Mouse (Mus musculus) v-Abl transformed pro-B cells (cell line): Measurements from ENCODE around the gene Slc38a3.

ENCODE experiments used
- in situ Hi-C, 2 experiments: fragments of 400-800 bp; cut with MboI; formaldehyde crosslinking; loops; one replicate each; pipeline ENCODE4 v1.15.1; 2025; ENCODE audit not compliant: unreplicated experiment in 2 of 2

Slc38a3 gene

GRCm38 (mm10) chr9:107668916-107669315, 414 bp downstream of the Slc38a3 start:
- in situ Hi-C loops, result loop anchor here in 1 of 2 experiments (25.0 kb wide), 1 partner anchor 307 kb away; no protein-coding TSS in a partner anchor

GRCm38 (mm10) chr9:107668011-107668410, 1.3 kb downstream of the Slc38a3 start:
- in situ Hi-C loops, result loop anchor here in 1 of 2 experiments (25.0 kb wide), 1 partner anchor 306 kb away; no protein-coding TSS in a partner anchor

GRCm38 (mm10) chr9:107667219-107667618, 2.1 kb downstream of the Slc38a3 start:
- in situ Hi-C loops, result loop anchor here in 1 of 2 experiments (25.0 kb wide), 1 partner anchor 305 kb away; no protein-coding TSS in a partner anchor

- in situ Hi-C loops, result loop anchor here in 1 of 2 experiments (25.0 kb wide), 1 partner anchor 304 kb away; no protein-coding TSS in a partner anchor
Observed at GRCm38 (mm10) chr9:107666751-107667205, 2.6 kb downstream of the Slc38a3 start.

- in situ Hi-C loops, result loop anchor here in 1 of 2 experiments (25.0 kb wide), 1 partner anchor 303 kb away; no protein-coding TSS in a partner anchor
Observed at GRCm38 (mm10) chr9:107665308-107665707, 4.0 kb downstream of the Slc38a3 start.

- in situ Hi-C loops, result loop anchor here in 1 of 2 experiments (5.0 to 25.0 kb wide), 2 partner anchors 74 to 301 kb away; no protein-coding TSS in a partner anchor
Observed at GRCm38 (mm10) chr9:107663525-107663924, 5.8 kb downstream of the Slc38a3 start.

- in situ Hi-C loops, result loop anchor here in 1 of 2 experiments (5.0 to 25.0 kb wide), 2 partner anchors 75 to 300 kb away; no protein-coding TSS in a partner anchor
Observed at GRCm38 (mm10) chr9:107662342-107662741, 7.0 kb downstream of the Slc38a3 start.

- in situ Hi-C loops, result loop anchor here in 1 of 2 experiments (5.0 to 25.0 kb wide), 2 partner anchors 77 to 298 kb away; no protein-coding TSS in a partner anchor
Observed at GRCm38 (mm10) chr9:107660777-107661176, 8.6 kb downstream of the Slc38a3 start.

- in situ Hi-C loops, result loop anchor here in 1 of 2 experiments (5.0 to 25.0 kb wide), 2 partner anchors 77 to 298 kb away; no protein-coding TSS in a partner anchor
Observed at GRCm38 (mm10) chr9:107659961-107660360, 9.4 kb downstream of the Slc38a3 start.

GRCm38 (mm10) chr9:107659551-107659950, 9.8 kb downstream of the Slc38a3 start:
- in situ Hi-C loops, result loop anchor here in 1 of 2 experiments (25.0 kb wide), 1 partner anchor 297 kb away; no protein-coding TSS in a partner anchor

- in situ Hi-C loops, result loop anchor here in 1 of 2 experiments (25.0 kb wide), 1 partner anchor 296 kb away; no protein-coding TSS in a partner anchor
Observed at GRCm38 (mm10) chr9:107658096-107658495, 11.2 kb downstream of the Slc38a3 start.

- in situ Hi-C loops, result loop anchor here in 1 of 2 experiments (25.0 kb wide), 1 partner anchor 295 kb away; no protein-coding TSS in a partner anchor
Observed at GRCm38 (mm10) chr9:107657144-107657543, 12.2 kb downstream of the Slc38a3 start.

- in situ Hi-C loops, result loop anchor here in 1 of 2 experiments (25.0 kb wide), 1 partner anchor 292 kb away; no protein-coding TSS in a partner anchor
Observed at GRCm38 (mm10) chr9:107654585-107654984, 14.7 kb downstream of the Slc38a3 start.

- in situ Hi-C loops, result loop anchor here in 1 of 2 experiments (25.0 kb wide), 1 partner anchor 291 kb away; no protein-coding TSS in a partner anchor
Observed at GRCm38 (mm10) chr9:107653474-107653873, 15.9 kb downstream of the Slc38a3 start.

GRCm38 (mm10) chr9:107650708-107651481, 18.4 kb downstream of the Slc38a3 start:
- in situ Hi-C loops, result loop anchor here in 1 of 2 experiments (25.0 kb wide), 1 partner anchor 289 kb away; no protein-coding TSS in a partner anchor

- in situ Hi-C loops, result loop anchor here in 1 of 2 experiments (25.0 kb wide), 1 partner anchor 288 kb away; no protein-coding TSS in a partner anchor
Observed at GRCm38 (mm10) chr9:107650225-107650624, 19.1 kb downstream of the Slc38a3 start.

- in situ Hi-C loops, result loop anchor here in 1 of 2 experiments (5.0 to 25.0 kb wide), 2 partner anchors 89 to 414 kb away; partner anchors contain the start of gene Amigo3
Observed at GRCm38 (mm10) chr9:107648767-107649166, 20.6 kb downstream of the Slc38a3 start.

- in situ Hi-C loops, result loop anchor here in 1 of 2 experiments (5.0 to 25.0 kb wide), 2 partner anchors 90 to 415 kb away; partner anchors contain the start of gene Amigo3
Observed at GRCm38 (mm10) chr9:107646975-107647374, 22.4 kb downstream of the Slc38a3 start.

GRCm38 (mm10) chr9:107645577-107645976, 23.8 kb downstream of the Slc38a3 start:
- in situ Hi-C loops, result loop anchor here in 1 of 2 experiments (5.0 to 25.0 kb wide), 2 partner anchors 92 to 417 kb away; partner anchors contain the start of gene Amigo3

- in situ Hi-C loops, result loop anchor here in 1 of 2 experiments (5.0 to 25.0 kb wide), 2 partner anchors 92 to 417 kb away; partner anchors contain the start of gene Amigo3
Observed at GRCm38 (mm10) chr9:107645153-107645510, 24.2 kb downstream of the Slc38a3 start.
